Mouse (Mus musculus) inflammation-experienced regulatory T-cells, adult 6 months (primary cell): ENCODE data around the gene March7. TPM values are rescaled to one million over a fixed set of nuclear protein-coding genes. Genes with fewer than 3 reads are reported as not detected.
A peak's percentile ranks its signal among the peaks of the same experiment; 100 is the strongest.

Experiments used
- ATAC-seq: one replicate; pipeline ENCODE4 v1.8.0; 2017
- polyA plus RNA-seq, 3 experiments: library from polyadenylated mRNA; unstranded; fragments of 100-300 nt; shearing (Covaris generic); gene quantifications; one replicate each; pipeline ENCODE4 v1.2.1; 2017

March7 gene
- polyA plus RNA-seq, 3 experiments from 2014 or later, result 78.5 to 110 (median 102) TPM

- ATAC-seq, result no peak
Measured at GRCm38 (mm10) chr2:60289451-60289850, 79.8 kb downstream of the March7 start.

GRCm38 (mm10) chr2:60291381-60291780, 81.7 kb downstream of the March7 start:
- no peak for ATAC-seq

- ATAC-seq, result no peak
Measured at GRCm38 (mm10) chr2:60298266-60298665, 88.6 kb downstream of the March7 start.

- peak; percentile 38 for ATAC-seq
Measured at GRCm38 (mm10) chr2:60299323-60299722, 89.6 kb downstream of the March7 start.

Other genes starting within 250 kb of the March7 start
- 10 to 100 TPM; 18.1 to 36.0 (median 30.1) TPM for gene Baz2b, start within 50 bp of the March7 start, polyA plus RNA-seq
- gene Cd302, start 74.6 kb downstream of the March7 start, polyA plus RNA-seq, result 1 to 10 TPM; 3.7 to 5.9 (median 4.0) TPM
- gene Ly75, start 173.4 kb downstream of the March7 start, polyA plus RNA-seq, result 10 to 100 TPM; 12.4 to 15.1 (median 12.6) TPM